Mouse (Mus musculus) stomach, embryonic 15.5 days (tissue): Measurements from ENCODE around the gene Abhd14b. TPM values are rescaled to one million over a fixed set of nuclear protein-coding genes. Genes with fewer than 3 reads are reported as not detected.

Source experiments
- ATAC-seq: fragments of 200-750 bp; cut with Nextera tagmentation; 2 replicates; pipeline ENCODE4 v1.8.0; 2017; ENCODE audit warnings: low read depth, moderate number of reproducible peaks, moderate TSS enrichment; ENCODE audit not compliant: insufficient read depth, low FRiP score
- H3K27ac ChIP-seq: fragments of 300-500 bp; sonication (generic); 2 replicates; pipeline ENCODE4 v1.5.1; 2015; ENCODE audit warnings: mild to moderate bottlenecking, inconsistent platforms
- H3K27me3 ChIP-seq: fragments of 300-500 bp; sonication (generic); replicated peaks from 2 replicates; pipeline ENCODE4 v1.6.1; 2015; ENCODE audit warnings: inconsistent platforms
- H3K36me3 ChIP-seq: fragments of 300-500 bp; sonication (generic); 2 replicates; pipeline ENCODE4 v1.6.1; 2015; ENCODE audit warnings: inconsistent platforms
- H3K4me1 ChIP-seq: fragments of 300-500 bp; sonication (generic); 2 replicates; pipeline ENCODE4 v1.6.1; 2015; ENCODE audit warnings: inconsistent platforms
- H3K4me2 ChIP-seq: fragments of 300-500 bp; sonication (generic); 2 replicates; pipeline ENCODE4 v1.6.1; 2015; ENCODE audit warnings: mild to moderate bottlenecking, inconsistent platforms
- H3K4me3 ChIP-seq: fragments of 300-500 bp; sonication (generic); replicated peaks from 2 replicates; pipeline ENCODE4 v1.5.1; 2015; ENCODE audit warnings: inconsistent platforms
- H3K9ac ChIP-seq: fragments of 300-500 bp; sonication (generic); 2 replicates; pipeline ENCODE4 v1.6.1; 2015; ENCODE audit warnings: inconsistent platforms
- H3K9me3 ChIP-seq: fragments of 300-500 bp; sonication (generic); 2 replicates; pipeline ENCODE4 v1.6.1; 2016; ENCODE audit warnings: inconsistent platforms
- WGBS: fragments of 180-500 bp; shearing (Covaris S2); methylation state at CpG from one replicate; pipeline ENCODE4 v1.1.7; 2015; 5-methylcytosine and 5-hydroxymethylcytosine counted together
- polyA plus RNA-seq: library from polyadenylated mRNA; unstranded; fragments of >200 nt; fragmentation: Nextera tagmentation; extraction: Ambion mirVana; gene quantifications from 2 replicates; pipeline ENCODE4 v1.2.1, GENCODE M21; 2015

The Abhd14b gene
- polyA plus RNA-seq, 1 experiment from 2014 or later = 26.2 TPM

DNA sequence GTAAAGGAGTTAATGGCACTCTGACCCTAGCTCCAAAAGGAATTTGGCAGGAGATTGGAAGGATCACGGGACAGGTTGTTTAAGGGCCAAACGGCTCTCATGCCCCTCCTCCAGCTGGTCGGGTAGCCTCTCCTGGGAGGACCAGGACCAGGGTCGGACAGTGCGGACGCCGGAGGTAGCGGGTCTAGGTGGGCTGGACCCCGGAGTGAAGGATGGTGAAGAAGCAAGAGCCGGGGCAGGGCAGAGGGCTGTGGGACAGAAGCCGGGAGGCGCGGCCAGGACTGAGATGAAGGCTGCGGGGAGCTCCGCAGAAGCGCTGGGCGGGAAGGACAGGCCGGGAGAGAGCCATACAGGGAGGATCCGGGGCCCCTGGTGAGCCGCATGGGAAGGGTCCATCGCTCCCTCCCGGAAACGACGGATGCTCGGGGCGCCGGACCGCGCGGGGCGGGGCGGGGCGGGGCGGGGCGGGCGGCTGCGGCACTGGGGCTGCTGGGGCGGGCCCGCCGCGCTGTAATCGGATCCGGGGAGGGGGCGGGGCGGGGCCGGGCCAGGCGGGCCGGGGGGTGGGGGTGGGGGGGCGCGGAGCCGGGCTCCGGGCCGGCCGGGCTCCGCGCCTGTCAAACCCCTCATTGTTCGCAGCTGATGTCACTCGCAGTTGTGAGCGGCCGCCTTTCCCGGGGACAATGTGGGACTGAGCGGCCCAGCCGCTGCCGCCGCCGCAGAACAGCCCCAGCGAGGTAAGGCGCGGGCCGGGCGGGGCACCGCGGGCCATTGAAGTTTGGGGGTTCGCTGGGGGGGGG is 6.2 kb downstream of the Abhd14b start, which contains the start of gene Pcbp4:
Gene Pcbp4, plus strand, starts transcription at position 21 of the 800 bp plus-strand sequence.
- peaks cover 74% of the 10 kb centered on the region for H3K4me1 ChIP-seq
- H3K9me3 ChIP-seq = no peaks in the 10 kb centered on the region
- peak within 1 kb of the TSS; percentile 91 for H3K4me2 ChIP-seq
- no peaks in the 10 kb centered on the region for H3K27me3 ChIP-seq
- peak within 1 kb of the TSS; percentile 68 for H3K4me3 ChIP-seq
- under 1% methylated on average over 51 of the region's 74 CpGs for WGBS
- peak within 1 kb of the TSS; percentile 80 for H3K27ac ChIP-seq
- peak; percentile 72 for ATAC-seq
- H3K9ac ChIP-seq = peak within 1 kb of the TSS; percentile 68
- no peaks in the 10 kb centered on the region for H3K36me3 ChIP-seq

DNA sequence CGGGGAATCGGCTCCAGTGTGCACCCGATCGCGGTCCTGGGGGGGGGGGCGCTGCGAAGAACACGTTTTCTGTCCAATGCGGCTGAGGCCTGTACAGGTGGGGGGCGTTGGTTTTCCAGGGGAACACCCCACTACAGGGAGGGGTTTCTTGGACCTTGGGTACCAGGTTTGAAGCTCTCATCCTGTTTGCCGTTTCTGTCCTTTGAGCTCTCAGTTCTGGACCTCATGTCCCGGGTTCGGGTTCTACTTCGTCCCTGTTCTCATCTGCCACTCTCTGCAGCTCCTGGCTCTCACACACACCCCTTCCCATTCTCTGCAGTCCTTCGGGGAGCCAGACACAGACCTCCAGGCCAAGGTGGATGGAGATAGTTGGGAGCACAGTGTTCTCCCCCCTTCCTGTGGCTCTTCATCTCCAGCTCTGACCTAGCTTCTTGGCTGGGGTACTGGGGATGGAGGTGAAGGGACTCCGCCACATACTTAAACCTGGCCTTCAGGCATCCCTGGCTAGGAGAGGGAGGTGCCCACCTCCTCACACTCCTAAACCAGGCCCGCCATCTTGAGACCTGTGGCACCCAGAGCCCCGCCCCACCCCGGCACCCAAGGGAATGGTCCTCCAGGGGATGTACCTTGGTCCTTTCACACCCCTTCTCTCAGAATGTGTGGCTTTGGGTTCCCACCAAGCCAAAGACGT is 7.0 kb downstream of the Abhd14b start:
- Histone ChIP-seq H3K27me3 (no peaks in the 10 kb centered on the region), H3K4me2 (peak overlapping the region; percentile 91), H3K36me3 (no peaks in the 10 kb centered on the region), H3K9me3 (no peaks in the 10 kb centered on the region), H3K9ac (peak overlapping the region; percentile 68), H3K4me3 (peak overlapping the region; percentile 68), H3K27ac (peak overlapping the region; percentile 80), H3K4me1 (peaks cover 67% of the 10 kb centered on the region)
- no peak for ATAC-seq
- WGBS = 7% methylated on average over 20 of the region's 20 CpGs

DNA sequence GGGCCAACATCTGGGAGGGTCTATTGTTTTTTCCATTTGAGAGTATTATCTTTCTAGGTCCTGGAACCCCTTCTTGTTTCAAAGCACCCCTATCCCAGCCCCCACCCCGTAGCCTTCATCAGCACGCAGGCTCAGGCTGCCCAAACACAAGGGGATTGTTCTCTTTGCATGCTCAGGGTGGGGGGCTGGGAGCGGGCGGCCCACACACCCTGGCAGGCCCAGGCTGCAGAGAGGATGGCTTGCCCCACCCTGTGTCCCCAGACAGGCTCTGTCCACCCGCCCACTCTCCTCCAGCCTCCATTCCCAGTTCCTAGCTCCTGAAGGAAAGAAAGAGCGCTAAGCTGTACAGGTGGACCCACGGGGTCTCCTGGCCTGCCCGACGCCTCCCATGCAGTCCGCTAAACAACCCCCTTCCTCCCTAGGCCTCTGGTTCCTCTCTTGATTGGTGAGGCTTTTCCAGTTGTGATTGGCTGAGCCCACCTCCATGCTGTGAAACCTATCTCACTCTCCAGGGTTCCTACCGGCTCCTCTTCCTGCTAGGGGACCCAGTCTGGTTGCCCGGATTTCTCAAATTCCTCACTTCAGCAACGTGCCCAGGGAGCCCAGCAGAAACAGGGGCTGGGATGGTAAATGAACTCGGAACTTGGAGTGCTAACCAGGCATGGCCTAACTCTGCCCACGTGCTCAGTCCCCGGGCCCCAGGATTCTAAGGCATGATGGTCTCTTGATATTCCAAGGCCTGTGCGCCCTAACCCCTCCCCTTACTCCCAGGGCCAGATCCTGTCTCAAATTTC is 7.8 kb downstream of the Abhd14b start:
- Histone ChIP-seq H3K4me2 (peak overlapping the region; percentile 91), H3K4me1 (peaks cover 60% of the 10 kb centered on the region), H3K9me3 (no peaks in the 10 kb centered on the region), H3K4me3 (peak overlapping the region; percentile 68), H3K36me3 (no peaks in the 10 kb centered on the region), H3K9ac (peak overlapping the region; percentile 12; the same call in 1 of the 2 replicates), H3K27me3 (no peaks in the 10 kb centered on the region), H3K27ac (peak overlapping the region; percentile 80)
- WGBS = 10% methylated on average over 16 of the region's 17 CpGs
- ATAC-seq = no peak; the same call in 1 of the 2 replicates

DNA sequence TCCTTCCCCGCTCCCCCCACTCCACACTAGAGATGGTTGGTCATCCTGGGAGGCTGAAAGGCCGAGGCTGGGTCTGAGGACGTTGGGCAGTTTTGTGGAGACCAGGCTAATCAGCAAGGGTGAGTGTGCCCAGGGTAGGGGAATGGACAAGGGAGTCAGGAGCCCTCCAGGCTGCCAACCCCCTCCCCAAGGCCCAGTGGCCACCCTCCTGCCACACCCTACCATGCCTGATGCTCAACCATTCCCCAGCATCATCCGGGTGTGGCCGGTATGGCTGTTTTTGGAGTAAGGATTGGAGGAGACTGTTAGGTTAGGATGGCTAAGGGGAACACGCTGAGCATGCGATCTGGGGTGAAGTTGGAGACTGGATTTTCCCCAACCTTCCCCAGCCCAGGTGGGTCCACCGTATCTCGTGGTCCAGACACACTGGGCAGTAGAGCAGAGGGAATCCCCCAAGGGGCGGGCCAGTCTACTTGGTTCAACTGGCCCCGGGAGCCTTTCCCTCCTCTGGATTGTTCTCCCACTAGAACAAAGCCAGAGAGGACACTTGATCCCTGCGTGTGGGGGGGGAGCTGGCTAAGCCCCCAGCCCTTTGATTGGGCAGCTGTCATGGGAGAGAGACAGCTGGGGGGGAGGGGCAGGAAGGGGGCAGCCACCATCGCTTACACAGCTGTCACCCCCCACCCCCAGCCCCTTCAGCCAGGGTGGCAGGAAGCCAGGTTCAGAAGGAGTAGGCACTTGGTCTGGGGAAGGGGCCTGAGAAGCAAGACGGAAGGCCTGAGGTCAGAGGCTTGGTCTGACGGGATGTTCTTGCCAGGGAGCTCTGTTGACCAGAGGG is 9.3 kb downstream of the Abhd14b start:
- Histone ChIP-seq H3K4me2 (peak overlapping the region; percentile 91), H3K4me3 (0 out of 2 replicates have a peak overlapping the region, but pooled peaks have one; percentile 1), H3K27ac (peak overlapping the region; percentile 28), H3K36me3 (no peaks in the 10 kb centered on the region), H3K9ac (no peak overlapping the region), H3K9me3 (no peaks in the 10 kb centered on the region), H3K4me1 (peaks cover 47% of the 10 kb centered on the region), H3K27me3 (no peaks in the 10 kb centered on the region)
- ATAC-seq = no peak
- WGBS = 40% methylated on average over 15 of the region's 15 CpGs

DNA sequence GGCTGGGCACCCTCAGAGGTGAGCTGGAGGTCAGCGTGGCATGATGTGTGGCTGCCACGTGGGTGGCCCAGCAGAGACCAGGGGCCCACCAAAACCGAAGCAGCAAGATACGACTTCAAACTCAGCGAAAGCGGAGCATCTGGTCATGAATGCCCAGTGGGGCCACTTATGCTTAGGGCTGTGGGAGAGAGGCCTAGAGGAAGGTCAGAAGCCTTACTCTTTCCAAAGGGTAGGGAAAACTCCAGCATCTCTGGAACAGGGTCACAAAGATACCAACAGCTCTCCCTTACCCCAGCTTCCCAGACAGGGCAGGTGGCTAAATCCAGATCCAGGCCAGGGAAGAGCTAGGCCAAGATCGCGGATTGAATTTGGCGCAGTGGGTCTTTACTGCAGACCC is 9.9 kb downstream of the Abhd14b start:
- 54% methylated on average over 9 of the region's 9 CpGs for WGBS
- Histone ChIP-seq H3K9ac (no peak overlapping the region), H3K4me1 (peaks cover 47% of the 10 kb centered on the region), H3K9me3 (no peaks in the 10 kb centered on the region), H3K27ac (0 out of 2 replicates have a peak overlapping the region, but pooled peaks have one; percentile 28), H3K27me3 (no peaks in the 10 kb centered on the region), H3K4me2 (no peak overlapping the region), H3K4me3 (0 out of 2 replicates have a peak overlapping the region, but pooled peaks have one; percentile 1), H3K36me3 (peaks cover 3% of the 10 kb centered on the region; the same call in 1 of the 2 replicates)
- no peak for ATAC-seq

DNA sequence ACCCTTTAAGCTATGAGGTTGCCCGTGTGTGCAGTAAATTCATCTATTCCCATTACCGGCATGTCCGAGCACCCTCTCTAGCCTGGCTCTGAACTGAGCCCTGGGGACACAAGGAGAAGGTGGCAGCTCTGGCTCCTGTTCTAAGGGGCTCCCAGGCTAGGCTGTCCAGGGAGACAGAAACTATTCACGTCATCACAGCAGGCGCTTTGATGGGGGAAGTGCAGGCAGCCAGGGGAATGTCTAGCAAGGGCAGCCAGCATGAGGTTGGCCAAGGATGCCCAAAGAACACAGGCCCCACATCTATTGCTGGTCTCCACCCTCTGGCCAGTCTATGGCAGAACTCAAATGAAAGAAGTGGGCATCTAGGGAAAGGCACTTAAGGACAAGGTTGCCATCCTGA is 10.7 kb downstream of the Abhd14b start:
- Histone ChIP-seq H3K27ac (no peak overlapping the region), H3K9ac (no peak overlapping the region), H3K4me1 (peaks cover 42% of the 10 kb centered on the region), H3K36me3 (peaks cover 4% of the 10 kb centered on the region; the same call in 1 of the 2 replicates), H3K4me2 (no peak overlapping the region), H3K27me3 (no peaks in the 10 kb centered on the region), H3K4me3 (no peak overlapping the region), H3K9me3 (no peaks in the 10 kb centered on the region)
- 81% methylated on average over 5 of the region's 5 CpGs for WGBS
- no peak for ATAC-seq

DNA sequence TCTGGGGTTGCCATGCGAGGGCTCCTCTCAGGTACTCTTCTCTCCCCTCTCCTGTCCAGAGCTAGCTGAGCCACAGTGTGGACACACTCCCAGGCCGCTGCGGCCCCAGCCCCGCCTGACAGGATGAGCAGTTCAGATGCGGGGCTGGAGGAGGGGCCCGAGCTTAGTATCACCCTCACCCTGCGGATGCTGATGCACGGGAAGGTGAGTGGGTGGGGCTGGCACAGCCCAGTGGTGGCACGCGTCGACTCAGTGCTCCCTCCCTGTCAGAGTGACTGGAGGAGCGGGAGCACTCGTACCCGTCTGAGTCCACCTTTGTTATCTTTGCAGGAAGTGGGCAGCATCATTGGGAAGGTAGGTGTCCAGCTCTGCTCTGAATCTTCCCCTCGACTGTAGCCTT is 12.7 kb downstream of the Abhd14b start:
- WGBS = 71% methylated on average over 15 of the region's 15 CpGs
- Histone ChIP-seq H3K4me3 (no peak overlapping the region), H3K4me2 (no peak overlapping the region), H3K27ac (no peak overlapping the region), H3K27me3 (peaks cover 5% of the 10 kb centered on the region; the same call in 1 of the 2 replicates), H3K4me1 (peaks cover 34% of the 10 kb centered on the region), H3K36me3 (peaks cover 9% of the 10 kb centered on the region), H3K9ac (no peak overlapping the region), H3K9me3 (no peaks in the 10 kb centered on the region)
- no peak for ATAC-seq

DNA sequence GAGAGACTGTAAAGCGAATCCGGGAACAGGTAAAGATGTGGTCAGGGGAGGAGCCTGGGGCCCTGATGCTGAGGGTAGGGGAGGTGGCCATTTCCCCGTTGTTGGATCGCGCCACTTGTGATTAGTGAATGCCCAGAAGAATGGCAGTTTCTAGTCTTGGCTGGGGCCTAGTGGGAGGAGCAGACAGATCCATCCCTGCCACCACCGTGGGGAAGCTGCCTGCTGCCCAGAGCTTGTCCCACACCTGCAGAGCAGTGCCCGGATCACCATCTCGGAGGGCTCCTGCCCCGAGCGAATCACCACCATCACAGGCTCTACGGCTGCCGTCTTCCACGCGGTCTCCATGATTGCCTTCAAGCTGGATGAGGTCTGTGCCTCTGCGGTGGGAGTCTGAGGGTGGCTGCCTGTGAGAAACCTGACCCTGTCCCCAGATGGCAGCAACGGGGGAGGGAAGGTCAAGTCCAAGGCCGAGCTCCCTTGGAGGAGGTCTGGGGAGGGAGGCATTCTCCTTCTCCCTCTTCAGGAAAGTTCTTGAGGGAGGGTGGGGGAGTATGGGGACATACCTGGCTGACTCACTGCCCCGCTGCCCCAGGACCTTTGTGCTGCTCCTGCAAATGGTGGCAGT is 13.3 kb downstream of the Abhd14b start:
- WGBS = 75% methylated on average over 18 of the region's 18 CpGs

DNA sequence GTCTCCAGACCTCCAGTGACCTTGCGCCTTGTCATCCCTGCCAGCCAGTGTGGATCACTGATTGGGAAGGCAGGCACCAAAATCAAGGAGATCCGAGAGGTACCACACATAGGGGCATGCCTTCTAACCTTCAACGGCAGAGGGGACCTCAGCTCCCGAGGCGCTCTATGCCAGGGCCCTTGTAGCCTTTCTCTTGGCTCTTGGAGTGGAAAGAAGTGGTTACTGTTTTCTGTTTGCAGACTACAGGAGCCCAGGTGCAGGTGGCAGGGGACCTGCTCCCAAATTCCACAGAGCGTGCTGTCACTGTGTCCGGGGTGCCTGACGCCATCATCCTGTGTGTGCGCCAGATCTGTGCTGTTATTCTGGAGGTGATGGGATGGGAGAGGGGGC is 13.8 kb downstream of the Abhd14b start:
- no peak for ATAC-seq
- Histone ChIP-seq H3K9ac (no peak overlapping the region), H3K27me3 (peaks cover 11% of the 10 kb centered on the region; the same call in 1 of the 2 replicates), H3K9me3 (no peaks in the 10 kb centered on the region), H3K4me1 (peaks cover 27% of the 10 kb centered on the region), H3K27ac (no peak overlapping the region), H3K4me2 (no peak overlapping the region), H3K4me3 (no peak overlapping the region), H3K36me3 (peaks cover 9% of the 10 kb centered on the region)
- 93% methylated on average over 9 of the region's 9 CpGs for WGBS

More for the DNA sequence above, 13.3 kb downstream of the Abhd14b start:
- H3K9me3 ChIP-seq = no peaks in the 10 kb centered on the region
- peaks cover 9% of the 10 kb centered on the region for H3K36me3 ChIP-seq
- H3K4me3 ChIP-seq = no peak overlapping the region
- H3K27ac ChIP-seq = no peak overlapping the region
- H3K9ac ChIP-seq = no peak overlapping the region
- peaks cover 31% of the 10 kb centered on the region for H3K4me1 ChIP-seq
- no peak overlapping the region for H3K4me2 ChIP-seq
- peaks cover 6% of the 10 kb centered on the region; the same call in 1 of the 2 replicates for H3K27me3 ChIP-seq
- ATAC-seq = no peak

DNA sequence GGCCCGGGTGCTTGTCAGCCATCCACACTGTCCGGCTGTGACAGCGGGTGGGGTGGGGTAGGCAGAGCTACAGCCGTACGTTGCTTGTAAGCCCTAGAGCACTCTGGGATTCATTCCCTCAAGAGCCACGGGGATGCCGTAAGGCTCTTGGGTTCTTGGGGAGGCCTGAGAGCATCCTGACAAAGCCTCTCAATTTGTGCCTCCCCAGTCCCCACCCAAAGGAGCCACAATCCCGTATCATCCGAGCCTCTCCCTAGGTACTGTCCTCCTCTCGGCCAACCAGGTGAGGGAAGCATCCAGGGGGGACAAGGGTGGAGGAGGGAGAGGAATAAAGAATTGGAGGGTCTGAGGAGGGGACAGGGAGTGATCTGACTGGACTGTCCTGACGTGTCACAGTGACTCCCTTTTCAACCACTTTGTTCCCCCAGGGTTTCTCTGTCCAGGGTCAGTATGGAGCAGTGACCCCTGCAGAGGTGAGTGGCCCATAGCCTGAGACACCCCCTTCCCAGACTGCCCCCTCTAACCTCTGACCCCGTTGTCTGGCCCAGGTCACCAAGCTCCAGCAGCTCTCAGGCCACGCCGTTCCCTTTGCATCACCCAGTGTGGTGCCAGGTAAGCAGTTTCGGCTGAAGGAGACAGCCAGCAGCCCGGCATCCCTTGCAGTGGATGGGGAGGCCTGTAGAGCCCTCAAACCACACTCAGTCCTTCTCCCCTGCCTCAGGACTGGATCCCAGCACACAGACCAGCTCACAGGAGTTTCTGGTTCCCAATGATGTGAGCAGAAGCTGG is 14.6 kb downstream of the Abhd14b start:
- 86% methylated on average over 16 of the region's 16 CpGs for WGBS

More for the DNA sequence above, 14.6 kb downstream of the Abhd14b start:
- H3K9ac ChIP-seq = no peak overlapping the region
- H3K4me2 ChIP-seq = no peak overlapping the region
- peaks cover 19% of the 10 kb centered on the region for H3K4me1 ChIP-seq
- H3K4me3 ChIP-seq = no peak overlapping the region
- ATAC-seq = no peak
- H3K27me3 ChIP-seq = peaks cover 11% of the 10 kb centered on the region; the same call in 1 of the 2 replicates
- no peak overlapping the region for H3K27ac ChIP-seq
- H3K9me3 ChIP-seq = no peaks in the 10 kb centered on the region
- H3K36me3 ChIP-seq = peaks cover 9% of the 10 kb centered on the region
